Mouse (Mus musculus) forebrain, embryonic 13.5 days (tissue): ENCODE measurements around the gene Ptch1. TPM values are rescaled to one million over a fixed set of nuclear protein-coding genes. Genes with fewer than 3 reads are reported as not detected.

Experiments used
- ATAC-seq: fragments of 200-750 bp; cut with Nextera tagmentation; 2 replicates; pipeline ENCODE4 v1.8.0; 2017
- H3K27ac ChIP-seq: fragments of 300-500 bp; sonication (generic); 2 replicates; pipeline ENCODE4 v1.5.1; 2015; ENCODE audit warnings: inconsistent platforms, mild to moderate bottlenecking, moderate library complexity
- H3K27me3 ChIP-seq: fragments of 300-500 bp; sonication (generic); 2 replicates; pipeline ENCODE4 v1.6.1; 2015; ENCODE audit warnings: mild to moderate bottlenecking, inconsistent platforms
- H3K36me3 ChIP-seq: fragments of 300-500 bp; sonication (generic); 2 replicates; pipeline ENCODE4 v1.6.1; 2015; ENCODE audit warnings: mild to moderate bottlenecking, inconsistent platforms; ENCODE audit not compliant: poor library complexity, severe bottlenecking
- H3K4me1 ChIP-seq: fragments of 300-500 bp; sonication (generic); 2 replicates; pipeline ENCODE4 v1.6.1; 2015; ENCODE audit warnings: inconsistent platforms
- H3K4me2 ChIP-seq: fragments of 300-500 bp; sonication (generic); 2 replicates; pipeline ENCODE4 v1.6.1; 2015; ENCODE audit warnings: inconsistent platforms, mild to moderate bottlenecking, moderate library complexity
- H3K4me3 ChIP-seq: fragments of 300-500 bp; sonication (generic); 2 replicates; pipeline ENCODE4 v1.5.1; 2015; ENCODE audit warnings: mild to moderate bottlenecking, inconsistent platforms
- H3K9ac ChIP-seq: fragments of 300-500 bp; sonication (generic); 2 replicates; pipeline ENCODE4 v1.6.1; 2015; ENCODE audit warnings: mild to moderate bottlenecking, inconsistent platforms
- H3K9me3 ChIP-seq: fragments of 300-500 bp; sonication (generic); replicated peaks from 2 replicates; pipeline ENCODE4 v1.6.1; 2016; ENCODE audit warnings: inconsistent platforms
- WGBS: fragments of 180-500 bp; shearing (Covaris S2); methylation state at CpG from one replicate; pipeline ENCODE4 v1.1.7; 2015; 5-methylcytosine and 5-hydroxymethylcytosine counted together
- polyA plus RNA-seq: library from polyadenylated mRNA; unstranded; fragments of >200 nt; fragmentation: Nextera tagmentation; extraction: Ambion mirVana; gene quantifications from 2 replicates; pipeline ENCODE4 v1.2.1, GENCODE M21; 2015

Ptch1 gene
- polyA plus RNA-seq = 11.3 and 16.0 TPM in 2 replicates

DNA sequence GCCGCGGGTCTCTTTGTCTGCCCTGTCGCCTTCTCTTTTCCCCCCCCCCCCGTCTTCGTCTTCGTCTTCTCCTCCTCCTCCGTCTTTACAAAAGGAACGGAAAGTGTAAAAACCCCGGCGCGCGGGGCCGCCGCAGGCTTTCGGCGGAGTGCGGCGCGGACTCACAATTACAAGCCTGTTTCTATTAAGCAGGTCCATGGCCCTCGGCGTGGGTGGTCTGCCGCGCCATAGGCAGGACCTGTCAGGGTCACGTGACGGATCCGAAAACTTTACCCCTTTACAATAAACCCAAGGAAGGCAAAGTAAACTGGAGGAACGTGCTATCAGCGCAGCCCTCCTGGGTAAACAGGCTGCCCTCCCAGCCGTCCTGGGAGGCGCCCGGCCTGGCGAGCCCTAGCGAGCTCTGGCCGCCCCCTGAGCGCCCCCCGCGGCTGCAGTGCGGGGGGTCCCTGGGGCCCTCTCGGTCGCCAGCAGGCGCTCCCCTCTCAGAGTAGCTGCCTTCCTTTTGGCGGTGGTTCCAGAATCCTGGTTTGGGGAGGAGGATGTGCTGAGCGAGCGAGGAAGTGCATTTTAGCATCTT is at the start of gene Ptch1:
TSS of gene Ptch1 (minus strand) at position 343 of the 580 bp plus-strand sequence.
- Histone ChIP-seq H3K4me3 (peak within 1 kb of the TSS; percentile 74), H3K4me2 (peak within 1 kb of the TSS; percentile 94), H3K9me3 (no peaks in the 10 kb centered on the region), H3K9ac (peak within 1 kb of the TSS; percentile 84), H3K36me3 (no peaks in the 10 kb centered on the region), H3K27ac (peak within 1 kb of the TSS; percentile 78), H3K4me1 (peaks cover 51% of the 10 kb centered on the region), H3K27me3 (peaks cover 82% of the 10 kb centered on the region)
- ATAC-seq = peak; percentile 43
- 0% methylated on average over 42 of the region's 44 CpGs for WGBS

DNA sequence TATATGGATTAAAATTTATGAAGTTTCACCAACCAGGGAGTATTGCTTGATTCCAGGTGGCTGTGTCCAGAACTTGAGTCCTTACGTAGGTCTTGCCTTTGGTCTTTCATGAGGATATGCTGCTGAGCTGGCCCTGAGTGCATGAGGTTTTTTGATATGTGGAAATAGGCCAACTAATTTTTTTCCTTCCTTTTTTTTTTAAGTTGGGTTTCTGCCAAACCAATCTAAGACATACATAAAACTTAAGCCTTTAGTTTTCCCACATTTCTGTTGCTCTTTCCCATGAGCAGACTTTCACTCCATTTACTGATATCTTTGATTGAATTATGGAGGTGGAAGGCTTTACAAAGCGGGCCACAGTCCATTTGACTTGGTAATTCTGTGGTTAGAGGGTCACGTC is 47.9 kb upstream of the Ptch1 start:
- Histone ChIP-seq H3K27ac (no peak overlapping the region), H3K4me3 (no peak overlapping the region), H3K4me1 (no peaks in the 10 kb centered on the region), H3K27me3 (peaks cover 6% of the 10 kb centered on the region; the same call in 1 of the 2 replicates), H3K9ac (no peak overlapping the region), H3K9me3 (no peaks in the 10 kb centered on the region), H3K4me2 (no peak overlapping the region), H3K36me3 (no peaks in the 10 kb centered on the region)
- no peak for ATAC-seq
- 84% methylated on average over 3 of the region's 3 CpGs for WGBS

DNA sequence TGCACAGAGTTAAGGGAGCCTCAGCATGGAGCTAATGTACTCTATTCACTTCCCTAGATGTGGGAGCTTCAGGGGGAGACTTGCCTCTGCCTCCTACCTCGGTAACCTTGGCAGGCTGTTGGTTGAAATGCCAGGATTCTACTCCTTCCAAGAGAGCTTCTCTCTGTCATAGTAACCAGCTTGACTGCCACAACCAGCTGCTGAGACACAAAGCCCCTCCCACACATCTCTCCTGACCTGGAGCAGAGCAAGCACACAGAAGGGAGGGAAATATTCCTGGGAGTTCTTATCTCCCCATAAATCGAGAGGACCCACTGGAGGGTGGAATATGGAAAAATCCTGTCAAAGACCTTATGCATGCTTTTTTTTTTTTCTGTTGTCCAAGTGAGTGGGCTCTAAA is 39.8 kb upstream of the Ptch1 start:
- no peak overlapping the region for H3K4me3 ChIP-seq
- no peak overlapping the region for H3K4me2 ChIP-seq
- ATAC-seq = no peak
- no peaks in the 10 kb centered on the region for H3K9me3 ChIP-seq
- H3K27me3 ChIP-seq = 0 out of 2 replicates have a peak, but pooled peaks cover 4% of the 10 kb centered on the region
- H3K9ac ChIP-seq = no peak overlapping the region
- H3K27ac ChIP-seq = no peak overlapping the region
- H3K4me1 ChIP-seq = no peaks in the 10 kb centered on the region
- H3K36me3 ChIP-seq = no peaks in the 10 kb centered on the region
- WGBS = 76% methylated on average over 2 of the region's 2 CpGs

DNA sequence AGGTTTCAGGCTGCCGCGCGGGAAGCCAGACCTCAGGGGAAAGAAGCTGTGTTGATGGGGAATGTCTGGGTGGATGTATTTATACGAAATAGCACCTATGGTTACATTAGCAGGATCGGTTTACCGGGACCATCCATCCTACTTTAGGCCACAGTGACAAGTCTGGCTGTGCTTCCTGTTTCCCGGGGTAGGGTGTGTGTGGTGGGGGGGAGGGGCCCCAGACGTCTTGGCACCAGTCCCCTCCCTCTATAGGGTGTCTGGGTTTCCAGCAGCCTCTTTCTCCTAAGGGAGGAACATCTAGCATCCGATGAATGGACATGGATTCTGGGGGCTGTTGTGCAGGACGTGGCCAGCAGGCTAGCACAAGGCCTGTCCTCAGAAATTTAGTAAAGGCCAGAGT is 36.3 kb upstream of the Ptch1 start:
- Histone ChIP-seq H3K9ac (no peak overlapping the region), H3K4me2 (no peak overlapping the region), H3K4me1 (no peaks in the 10 kb centered on the region), H3K27me3 (no peaks in the 10 kb centered on the region), H3K4me3 (no peak overlapping the region), H3K36me3 (no peaks in the 10 kb centered on the region), H3K9me3 (no peaks in the 10 kb centered on the region), H3K27ac (no peak overlapping the region)
- ATAC-seq = no peak
- WGBS = 46% methylated on average over 10 of the region's 10 CpGs

DNA sequence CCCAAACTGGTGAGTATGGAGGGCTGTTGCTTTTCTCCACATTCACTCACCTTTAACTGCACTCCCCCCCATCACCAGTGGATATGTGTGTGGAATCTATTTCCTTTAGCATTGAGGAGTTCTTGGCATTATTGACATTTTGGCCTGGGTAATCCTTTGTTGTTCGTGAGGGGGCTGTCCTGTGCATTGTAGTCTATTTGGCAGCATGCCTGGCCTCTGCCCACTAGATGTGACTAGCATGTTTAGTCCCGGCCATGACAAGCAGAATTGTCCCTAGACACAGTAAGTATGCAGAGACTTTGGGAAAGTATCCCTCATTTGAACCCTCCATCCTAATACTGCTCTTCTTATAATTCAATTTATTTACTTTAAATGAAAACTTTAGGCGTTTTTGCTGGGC is 24.2 kb upstream of the Ptch1 start:
- Histone ChIP-seq H3K4me1 (peaks cover 10% of the 10 kb centered on the region; the same call in 1 of the 2 replicates), H3K4me2 (no peak overlapping the region), H3K27me3 (no peaks in the 10 kb centered on the region), H3K36me3 (no peaks in the 10 kb centered on the region), H3K4me3 (no peak overlapping the region), H3K9me3 (no peaks in the 10 kb centered on the region), H3K27ac (no peak overlapping the region), H3K9ac (no peak overlapping the region)
- 44% methylated on average over 3 of the region's 3 CpGs for WGBS
- peak; percentile 58; the same call in 1 of the 2 replicates for ATAC-seq

DNA sequence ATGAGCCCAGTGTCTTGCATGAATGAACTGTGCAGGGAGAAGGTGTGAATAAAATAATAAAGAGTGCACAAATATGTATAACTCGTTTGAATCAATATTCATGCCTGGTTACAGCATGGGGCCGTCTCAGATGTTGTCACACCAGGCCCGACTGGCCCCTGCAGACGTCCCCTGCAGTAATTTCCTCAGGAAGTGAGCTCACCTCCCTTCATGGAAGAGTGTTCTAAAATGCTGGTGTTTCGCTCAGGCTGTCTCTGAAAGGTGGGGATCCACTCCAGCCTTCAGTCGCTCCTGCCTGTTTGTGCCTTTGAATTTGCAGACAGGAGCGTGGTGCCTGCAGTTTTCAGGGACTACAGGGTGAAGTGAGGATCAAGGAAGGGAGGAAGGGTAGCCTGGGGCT is 22.5 kb upstream of the Ptch1 start:
- Histone ChIP-seq H3K9ac (no peak overlapping the region), H3K4me1 (peaks cover 10% of the 10 kb centered on the region; the same call in 1 of the 2 replicates), H3K4me2 (no peak overlapping the region), H3K9me3 (no peaks in the 10 kb centered on the region), H3K27ac (no peak overlapping the region), H3K36me3 (no peaks in the 10 kb centered on the region), H3K27me3 (no peaks in the 10 kb centered on the region), H3K4me3 (no peak overlapping the region)
- no peak for ATAC-seq
- WGBS = 74% methylated on average over 7 of the region's 7 CpGs

DNA sequence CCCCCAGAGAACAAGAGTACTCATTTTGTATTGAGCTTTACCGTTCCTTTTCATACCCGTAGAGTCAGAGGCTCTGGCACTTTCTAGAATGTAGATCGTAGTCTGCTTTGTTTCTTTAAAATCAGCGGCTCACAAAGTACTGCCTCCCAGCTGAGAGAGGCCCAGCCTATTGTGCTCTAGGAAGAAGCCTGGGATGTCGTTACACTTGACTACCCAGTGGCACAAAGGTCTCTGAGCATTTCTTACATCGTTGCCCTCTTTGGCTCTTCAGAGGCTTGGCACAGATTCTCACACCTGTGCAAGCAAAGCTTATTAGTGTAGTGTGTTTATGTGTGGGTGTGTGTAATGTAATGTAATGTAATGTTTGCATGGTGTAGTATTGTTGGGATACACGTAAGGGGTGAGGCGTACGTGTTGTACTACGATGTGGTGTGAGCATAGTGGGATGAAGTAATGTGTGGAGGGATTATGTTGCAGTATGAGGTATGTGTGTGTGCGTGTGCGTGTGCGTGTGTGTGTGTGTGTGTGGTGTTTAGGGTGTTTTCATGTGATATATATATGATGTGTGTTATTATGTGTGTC is 20.2 kb upstream of the Ptch1 start:
- no peak for ATAC-seq
- no peaks in the 10 kb centered on the region for H3K9me3 ChIP-seq
- no peaks in the 10 kb centered on the region for H3K36me3 ChIP-seq
- no peak overlapping the region for H3K4me3 ChIP-seq
- no peak overlapping the region for H3K27ac ChIP-seq
- H3K4me2 ChIP-seq = no peak overlapping the region
- 45% methylated on average over 13 of the region's 13 CpGs for WGBS
- peaks cover 10% of the 10 kb centered on the region; the same call in 1 of the 2 replicates for H3K4me1 ChIP-seq
- H3K9ac ChIP-seq = no peak overlapping the region
- H3K27me3 ChIP-seq = no peaks in the 10 kb centered on the region

DNA sequence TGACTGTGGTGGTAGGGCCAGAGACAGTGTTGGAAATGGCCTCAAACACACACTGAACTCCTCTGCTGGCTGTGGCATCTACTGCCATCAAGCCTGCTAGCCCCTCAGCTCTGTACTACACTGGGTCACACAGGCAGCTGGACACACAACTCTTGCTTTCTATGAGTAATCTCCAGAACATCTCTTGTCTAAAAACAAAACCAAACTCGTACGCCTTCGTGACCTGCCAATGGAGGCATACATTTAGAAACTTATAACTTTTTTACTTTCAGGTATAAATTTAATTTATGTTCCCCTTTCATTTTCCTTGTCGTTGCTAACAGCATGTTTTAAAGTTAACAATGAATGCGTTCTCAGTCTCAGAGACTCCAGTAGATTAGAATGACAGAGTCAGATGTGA is 19.4 kb upstream of the Ptch1 start:
- 84% methylated on average over 5 of the region's 5 CpGs for WGBS
- Histone ChIP-seq H3K36me3 (no peaks in the 10 kb centered on the region), H3K4me2 (no peak overlapping the region), H3K9me3 (no peaks in the 10 kb centered on the region), H3K4me3 (no peak overlapping the region), H3K9ac (no peak overlapping the region), H3K27me3 (no peaks in the 10 kb centered on the region), H3K4me1 (peaks cover 10% of the 10 kb centered on the region; the same call in 1 of the 2 replicates), H3K27ac (no peak overlapping the region)
- no peak for ATAC-seq

DNA sequence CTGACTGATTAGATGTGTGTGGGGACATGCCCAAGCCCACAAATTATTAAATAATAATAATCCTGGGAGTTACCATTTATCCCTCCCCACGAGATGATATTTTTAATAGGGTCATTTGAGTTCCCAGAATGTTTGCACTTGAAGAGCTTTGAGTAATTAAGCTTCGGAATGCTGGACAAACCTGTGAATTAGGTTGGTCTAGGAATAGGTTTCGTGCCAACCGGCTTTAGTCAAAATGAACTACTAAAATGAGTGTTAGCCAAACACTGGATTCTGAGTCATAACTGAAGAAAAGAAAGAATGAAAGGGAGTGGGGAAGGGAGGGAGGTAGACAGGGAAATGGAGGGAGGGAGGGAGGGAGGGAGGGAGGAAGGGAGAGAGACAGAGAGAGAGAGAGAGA is 1.2 kb upstream of the Ptch1 start:
- H3K4me3 ChIP-seq = no peak overlapping the region
- no peak overlapping the region for H3K4me2 ChIP-seq
- peaks cover 71% of the 10 kb centered on the region for H3K27me3 ChIP-seq
- H3K27ac ChIP-seq = no peak overlapping the region
- H3K36me3 ChIP-seq = no peaks in the 10 kb centered on the region
- no peak for ATAC-seq
- no peak overlapping the region for H3K9ac ChIP-seq
- no peaks in the 10 kb centered on the region for H3K9me3 ChIP-seq
- H3K4me1 ChIP-seq = peaks cover 39% of the 10 kb centered on the region
- whole genome bisulfite sequencing = 57% methylated on average over 4 of the region's 4 CpGs

DNA sequence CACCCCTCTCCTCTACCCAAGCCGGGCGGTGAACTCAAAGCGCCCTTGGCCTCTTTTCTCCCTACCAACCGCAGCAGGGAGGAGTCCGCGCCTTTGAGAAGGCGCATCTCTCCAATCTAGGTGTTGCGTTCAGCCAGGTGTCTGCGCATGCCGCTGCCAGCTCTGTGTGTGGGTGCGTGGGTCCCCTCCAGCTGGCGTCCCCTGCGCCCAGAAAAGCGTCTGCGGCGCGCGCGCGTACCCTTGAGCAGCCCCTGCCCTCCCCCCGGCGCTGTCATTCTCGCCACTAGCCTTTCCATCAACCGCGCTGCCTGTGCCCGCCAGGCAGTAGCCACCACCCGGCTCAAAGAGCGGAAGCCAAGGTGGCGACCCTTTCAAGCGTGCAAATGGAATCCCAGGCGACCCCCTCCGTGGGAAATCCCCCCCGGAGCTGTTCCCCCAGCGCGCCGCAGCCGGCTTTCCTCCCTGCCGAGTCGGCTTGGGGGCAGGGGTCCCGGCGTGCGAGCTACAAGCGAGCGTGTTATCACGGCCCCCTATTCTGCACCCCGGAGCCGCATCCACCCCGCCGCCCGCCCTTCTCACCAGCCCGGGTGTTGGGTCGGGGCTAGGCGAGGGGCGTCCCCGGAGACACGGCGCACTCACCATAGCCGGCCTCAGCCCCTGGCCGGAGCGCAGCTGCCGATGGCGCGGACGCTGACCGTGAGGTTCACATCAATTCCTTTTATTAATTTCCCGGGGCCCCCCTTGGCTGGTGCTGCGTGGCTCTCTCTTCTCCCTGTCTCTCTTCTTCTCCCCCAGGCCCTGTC is 744 bp downstream of the Ptch1 start:
- H3K27me3 ChIP-seq = peaks cover 85% of the 10 kb centered on the region
- no peaks in the 10 kb centered on the region for H3K9me3 ChIP-seq
- peaks cover 53% of the 10 kb centered on the region for H3K4me1 ChIP-seq
- peak; percentile 52 for ATAC-seq
- peak overlapping the region; percentile 74 for H3K4me3 ChIP-seq
- WGBS = under 1% methylated on average over 65 of the region's 67 CpGs
- no peaks in the 10 kb centered on the region for H3K36me3 ChIP-seq
- H3K9ac ChIP-seq = peak overlapping the region; percentile 84
- peak overlapping the region; percentile 78 for H3K27ac ChIP-seq
- peak overlapping the region; percentile 94 for H3K4me2 ChIP-seq

DNA sequence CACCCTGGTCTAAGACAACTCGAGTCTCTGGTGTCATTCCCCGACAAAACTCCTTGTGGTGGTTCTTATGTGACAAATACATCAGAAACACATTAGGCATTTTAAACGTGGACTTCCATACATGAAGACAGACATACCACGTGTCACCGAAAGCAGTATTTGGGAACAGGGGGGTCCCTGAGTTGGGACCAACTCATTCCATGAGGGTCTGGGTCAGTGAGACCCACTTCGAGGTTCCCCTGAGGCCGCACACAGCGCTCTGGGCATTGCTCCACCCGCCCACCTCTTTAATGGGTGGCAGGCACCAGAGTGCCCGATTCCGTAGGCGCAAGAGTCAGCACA is 1.3 kb downstream of the Ptch1 start:
- H3K27me3 ChIP-seq = peaks cover 82% of the 10 kb centered on the region
- H3K9me3 ChIP-seq = no peaks in the 10 kb centered on the region
- no peaks in the 10 kb centered on the region for H3K36me3 ChIP-seq
- H3K9ac ChIP-seq = peak overlapping the region; percentile 84
- peak overlapping the region; percentile 74 for H3K4me3 ChIP-seq
- no peak for ATAC-seq
- H3K4me1 ChIP-seq = peaks cover 55% of the 10 kb centered on the region
- under 1% methylated on average over 12 of the region's 12 CpGs for WGBS
- H3K27ac ChIP-seq = peak overlapping the region; percentile 78; the same call in 1 of the 2 replicates
- peak overlapping the region; percentile 94 for H3K4me2 ChIP-seq

DNA sequence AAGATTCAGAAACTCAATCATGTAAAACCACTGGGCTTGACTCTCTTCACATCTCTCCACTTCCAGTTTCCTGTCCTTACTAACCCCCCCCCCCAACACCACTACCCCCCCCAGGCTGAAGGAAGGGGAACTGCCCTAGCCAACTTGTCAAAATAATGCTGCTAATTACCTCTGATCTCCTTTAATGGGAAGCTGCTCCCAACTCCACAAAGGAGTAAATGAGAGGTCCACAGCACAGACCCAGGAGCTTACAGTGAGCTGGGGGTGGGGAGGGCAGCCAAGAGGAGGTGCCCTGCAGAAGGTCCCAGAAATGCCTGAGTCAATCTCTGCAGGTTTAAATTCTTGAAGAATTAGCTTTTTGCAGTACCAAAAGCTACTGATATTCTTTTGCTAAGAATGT is 2.9 kb downstream of the Ptch1 start:
- Histone ChIP-seq H3K4me1 (peaks cover 62% of the 10 kb centered on the region), H3K36me3 (no peaks in the 10 kb centered on the region), H3K9me3 (no peaks in the 10 kb centered on the region), H3K27me3 (peaks cover 66% of the 10 kb centered on the region), H3K27ac (no peak overlapping the region), H3K4me3 (no peak overlapping the region), H3K4me2 (peak overlapping the region; percentile 94), H3K9ac (no peak overlapping the region)
- ATAC-seq = no peak
